Mouse (Mus musculus) limb, embryonic 12.5 days (tissue): ENCODE measurements around the gene Klf12. TPM values are rescaled to one million over a fixed set of nuclear protein-coding genes. Genes with fewer than 3 reads are reported as not detected.

Experiments
- ATAC-seq: fragments of 200-750 bp; cut with Nextera tagmentation; 2 replicates; pipeline ENCODE4 v1.8.0; 2017; ENCODE audit warnings: low read depth, moderate TSS enrichment; ENCODE audit not compliant: insufficient number of reproducible peaks, insufficient read depth, low FRiP score, low TSS enrichment
- H3K27ac ChIP-seq: fragments of 300-500 bp; sonication (generic); 2 replicates; pipeline ENCODE4 v1.5.1; 2016; ENCODE audit warnings: mild to moderate bottlenecking, moderate library complexity
- H3K27me3 ChIP-seq: fragments of 300-500 bp; sonication (generic); 2 replicates; pipeline ENCODE4 v1.6.1; 2016; ENCODE audit warnings: mild to moderate bottlenecking, moderate library complexity
- H3K36me3 ChIP-seq: fragments of 300-500 bp; sonication (generic); 2 replicates; pipeline ENCODE4 v1.6.1; 2016; ENCODE audit warnings: mild to moderate bottlenecking, moderate library complexity
- H3K4me1 ChIP-seq: fragments of 300-500 bp; sonication (generic); replicated peaks from 2 replicates; pipeline ENCODE4 v1.6.1; 2016
- H3K4me2 ChIP-seq: fragments of 300-500 bp; sonication (generic); 2 replicates; pipeline ENCODE4 v1.6.1; 2016; ENCODE audit warnings: mild to moderate bottlenecking, moderate library complexity
- H3K4me3 ChIP-seq: fragments of 300-500 bp; sonication (generic); replicated peaks from 2 replicates; pipeline ENCODE4 v1.5.1; 2016; ENCODE audit warnings: mild to moderate bottlenecking
- H3K9ac ChIP-seq: fragments of 300-500 bp; sonication (generic); replicated peaks from 2 replicates; pipeline ENCODE4 v1.6.1; 2016; ENCODE audit warnings: mild to moderate bottlenecking, moderate library complexity
- H3K9me3 ChIP-seq: fragments of 300-500 bp; sonication (generic); 2 replicates; pipeline ENCODE4 v1.6.1; 2016; ENCODE audit warnings: mild to moderate bottlenecking, moderate library complexity
- WGBS: fragments of 180-500 bp; shearing (Covaris S2); methylation state at CpG from one replicate; pipeline ENCODE4 v1.1.7; 2016; 5-methylcytosine and 5-hydroxymethylcytosine counted together
- polyA plus RNA-seq: library from polyadenylated mRNA; unstranded; fragments of >200 nt; fragmentation: Nextera tagmentation; extraction: Ambion mirVana; gene quantifications from 2 replicates; pipeline ENCODE4 v1.2.1, GENCODE M21; 2016

Klf12 gene
- 31.4 and 33.7 TPM in 2 replicates for polyA plus RNA-seq

DNA sequence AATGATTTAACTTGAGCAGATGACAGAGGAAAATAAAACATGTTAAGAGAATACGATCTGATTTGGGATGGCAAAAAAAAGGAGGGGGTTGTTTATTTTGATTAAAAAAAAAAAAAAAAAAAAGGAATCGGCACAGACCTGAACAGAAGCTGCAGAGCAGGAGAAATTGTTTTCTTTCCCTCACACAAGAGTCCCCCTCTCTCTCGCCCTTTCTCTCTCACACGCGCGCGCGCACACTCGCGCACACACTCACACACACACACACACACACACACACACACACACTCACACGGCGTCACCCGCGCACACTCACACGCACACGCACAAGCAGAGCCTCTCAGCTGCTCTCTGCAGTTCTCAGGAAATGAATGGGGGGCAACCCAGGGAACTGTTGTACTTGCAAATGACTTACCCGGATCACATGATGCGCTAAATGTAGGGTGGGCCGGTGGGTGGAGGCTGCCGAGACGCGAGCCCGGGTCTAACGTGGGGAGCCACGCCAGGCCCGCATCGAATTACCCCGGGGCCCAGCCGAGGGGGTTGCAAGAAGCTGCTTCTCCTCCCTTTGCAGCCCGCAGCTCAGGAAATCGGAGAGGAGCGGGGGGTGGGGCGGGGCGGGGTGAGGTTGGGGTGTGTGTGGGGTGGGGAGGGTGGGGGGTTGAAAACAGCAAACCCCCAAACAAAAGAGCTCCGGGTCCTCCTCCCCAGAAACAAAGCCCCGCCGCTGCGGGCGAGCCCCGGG is at the start of gene Klf12:
Klf12 (minus strand) TSS at position 561 of the 742 bp plus-strand sequence.
- ATAC-seq, result peak; percentile 89
- H3K36me3 ChIP-seq, result peaks cover 4% of the 10 kb centered on the region; the same call in 1 of the 2 replicates
- no peaks in the 10 kb centered on the region for H3K27me3 ChIP-seq
- H3K4me3 ChIP-seq, result peak within 1 kb of the TSS; percentile 53
- peaks cover 7% of the 10 kb centered on the region for H3K9me3 ChIP-seq
- WGBS, result 0% methylated on average over 37 of the region's 40 CpGs
- peak within 1 kb of the TSS; percentile 98 for H3K27ac ChIP-seq
- H3K4me2 ChIP-seq, result peak within 1 kb of the TSS; percentile 76
- peak within 1 kb of the TSS; percentile 76 for H3K9ac ChIP-seq
- H3K4me1 ChIP-seq, result peaks cover 27% of the 10 kb centered on the region

DNA sequence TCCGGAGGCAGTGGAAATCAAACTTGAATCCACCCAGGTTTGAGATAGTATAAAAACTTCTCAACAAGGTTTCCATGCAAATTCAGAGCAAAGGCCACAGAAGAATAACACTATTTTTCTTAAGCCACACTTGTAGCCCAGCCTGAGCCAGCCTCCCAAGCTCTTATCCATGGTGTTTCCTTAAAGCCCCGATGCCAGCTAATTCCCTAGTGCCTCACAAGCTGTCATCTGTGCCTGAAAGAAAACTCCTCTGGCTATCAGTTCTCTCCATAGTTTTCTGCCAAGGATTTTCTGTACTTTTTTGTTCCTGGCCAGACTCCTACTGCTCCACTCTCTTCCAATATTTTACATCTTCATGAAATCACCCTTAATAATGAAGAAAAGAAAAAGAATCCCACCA is 48.9 kb upstream of the Klf12 start:
- Histone ChIP-seq H3K4me3 (no peak overlapping the region), H3K4me2 (no peak overlapping the region), H3K4me1 (no peaks in the 10 kb centered on the region), H3K27ac (no peak overlapping the region), H3K36me3 (no peaks in the 10 kb centered on the region), H3K9me3 (no peaks in the 10 kb centered on the region), H3K27me3 (no peaks in the 10 kb centered on the region), H3K9ac (no peak overlapping the region)
- no peak for ATAC-seq
- 79% methylated on average over 2 of the region's 2 CpGs for WGBS

DNA sequence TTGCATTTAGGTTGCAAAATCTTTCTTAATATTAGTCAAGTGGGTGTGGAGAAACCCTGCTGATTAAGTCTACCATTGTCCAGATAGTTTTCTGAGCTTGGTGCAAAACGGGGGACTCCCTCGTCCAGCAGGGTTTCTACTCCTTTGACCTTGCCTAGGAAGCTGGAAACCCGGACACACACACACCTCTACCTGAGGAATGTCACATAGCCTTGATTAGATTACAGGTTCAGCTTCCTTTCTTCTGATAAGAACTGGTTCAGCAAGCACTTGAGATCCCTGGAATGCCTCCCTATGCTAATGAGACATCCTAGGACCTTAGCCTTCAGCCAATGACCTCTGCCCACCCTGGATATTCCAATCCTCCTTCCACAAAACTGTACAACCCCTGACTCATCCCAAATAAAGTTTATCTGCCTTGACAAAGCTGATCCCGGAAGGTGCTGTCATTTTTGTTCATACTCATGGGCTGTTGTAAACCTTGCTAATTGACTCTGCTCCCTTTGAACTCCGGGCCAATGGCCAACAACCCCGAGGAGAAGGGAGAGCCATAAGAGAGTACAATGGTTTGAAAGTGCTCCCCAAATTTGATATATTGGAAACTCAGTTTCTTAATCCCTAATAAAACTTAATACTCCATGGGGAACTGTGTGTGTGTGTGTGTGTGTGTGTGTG is 44.3 kb upstream of the Klf12 start:
- Histone ChIP-seq H3K4me3 (no peak overlapping the region), H3K36me3 (no peaks in the 10 kb centered on the region), H3K4me2 (no peak overlapping the region), H3K9ac (no peak overlapping the region), H3K9me3 (no peaks in the 10 kb centered on the region), H3K27ac (no peak overlapping the region), H3K27me3 (no peaks in the 10 kb centered on the region), H3K4me1 (peaks cover 4% of the 10 kb centered on the region; the same call in 1 of the 2 replicates)
- no peak for ATAC-seq
- 70% methylated on average over 6 of the region's 6 CpGs for WGBS

- Histone ChIP-seq H3K9me3 (peaks cover 12% of the 10 kb centered on the region), H3K27me3 (no peaks in the 10 kb centered on the region), H3K4me3 (no peak overlapping the region), H3K27ac (no peak overlapping the region), H3K4me1 (peaks cover 4% of the 10 kb centered on the region; the same call in 1 of the 2 replicates), H3K4me2 (no peak overlapping the region), H3K9ac (no peak overlapping the region), H3K36me3 (no peaks in the 10 kb centered on the region)
- ATAC-seq, result no peak
- 64% methylated on average over 7 of the region's 7 CpGs for WGBS
Measured at GRCm38 (mm10) chr14:100324303-100324702, 39.8 kb upstream of the Klf12 start.

DNA sequence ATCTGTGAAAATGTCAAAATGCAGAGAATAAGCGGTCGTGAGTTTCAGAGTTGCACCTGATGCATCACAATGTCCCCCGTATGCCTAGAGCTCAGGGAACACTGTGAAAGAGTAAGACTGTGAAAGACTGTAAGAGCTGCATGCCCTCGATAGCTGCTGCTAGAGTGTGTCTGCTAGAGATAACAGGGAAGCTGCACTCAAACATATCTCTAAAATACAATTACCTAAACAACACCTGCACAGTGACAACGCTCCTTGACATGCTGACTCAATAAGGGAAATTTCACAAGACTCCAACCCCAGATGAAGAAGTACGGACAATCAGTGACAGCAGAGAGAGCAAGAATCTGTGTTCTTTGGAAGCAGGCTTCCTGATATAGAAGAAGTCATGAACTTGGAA is 37.5 kb upstream of the Klf12 start:
- no peaks in the 10 kb centered on the region for H3K27me3 ChIP-seq
- ATAC-seq, result no peak
- 95% methylated on average over 6 of the region's 6 CpGs for WGBS
- H3K9me3 ChIP-seq, result peaks cover 12% of the 10 kb centered on the region
- peaks cover 4% of the 10 kb centered on the region; the same call in 1 of the 2 replicates for H3K4me1 ChIP-seq
- H3K9ac ChIP-seq, result no peak overlapping the region
- H3K4me2 ChIP-seq, result no peak overlapping the region
- no peak overlapping the region for H3K4me3 ChIP-seq
- no peak overlapping the region for H3K27ac ChIP-seq
- no peaks in the 10 kb centered on the region for H3K36me3 ChIP-seq

DNA sequence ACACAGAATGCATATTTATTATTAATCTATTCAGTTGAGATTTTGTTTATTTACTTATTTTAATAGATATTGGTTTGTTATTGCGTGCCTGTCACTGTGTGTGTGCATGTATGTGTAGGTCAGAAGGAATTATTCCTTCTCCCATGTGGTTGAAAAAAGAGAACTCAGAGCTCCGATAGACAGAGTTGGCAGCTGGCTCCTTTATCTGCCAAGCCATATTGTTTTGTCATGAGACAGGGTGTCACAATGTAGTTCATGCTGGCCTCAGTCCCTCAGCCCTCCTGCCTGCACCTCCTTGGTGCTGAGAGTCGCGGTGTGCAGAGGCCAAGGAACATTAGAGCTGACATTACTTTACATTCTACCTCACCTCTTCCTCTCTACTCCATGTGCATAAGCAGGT is 32.3 kb upstream of the Klf12 start:
- no peaks in the 10 kb centered on the region for H3K27me3 ChIP-seq
- no peak overlapping the region for H3K4me3 ChIP-seq
- H3K9ac ChIP-seq, result no peak overlapping the region
- 89% methylated on average over 4 of the region's 4 CpGs for WGBS
- no peaks in the 10 kb centered on the region for H3K36me3 ChIP-seq
- no peak overlapping the region for H3K4me2 ChIP-seq
- ATAC-seq, result no peak
- H3K27ac ChIP-seq, result no peak overlapping the region
- H3K4me1 ChIP-seq, result no peaks in the 10 kb centered on the region
- no peaks in the 10 kb centered on the region for H3K9me3 ChIP-seq

GRCm38 (mm10) chr14:100314099-100314498 is 29.6 kb upstream of the Klf12 start:
- ATAC-seq, result no peak
- H3K9me3 ChIP-seq, result no peaks in the 10 kb centered on the region
- 82% methylated on average over 4 of the region's 4 CpGs for WGBS
- no peaks in the 10 kb centered on the region for H3K36me3 ChIP-seq
- no peak overlapping the region for H3K9ac ChIP-seq
- H3K4me2 ChIP-seq, result no peak overlapping the region
- H3K27me3 ChIP-seq, result no peaks in the 10 kb centered on the region
- H3K4me1 ChIP-seq, result no peaks in the 10 kb centered on the region
- H3K27ac ChIP-seq, result no peak overlapping the region
- H3K4me3 ChIP-seq, result no peak overlapping the region

GRCm38 (mm10) chr14:100300905-100301304 is 16.4 kb upstream of the Klf12 start:
- no peak for ATAC-seq
- Histone ChIP-seq H3K4me1 (peaks cover 3% of the 10 kb centered on the region; the same call in 1 of the 2 replicates), H3K27ac (no peak overlapping the region), H3K9me3 (no peaks in the 10 kb centered on the region), H3K36me3 (no peaks in the 10 kb centered on the region), H3K9ac (no peak overlapping the region), H3K4me2 (no peak overlapping the region), H3K27me3 (no peaks in the 10 kb centered on the region), H3K4me3 (no peak overlapping the region)
- 69% methylated on average over 1 of the region's 1 CpGs for WGBS

GRCm38 (mm10) chr14:100298892-100299291 is 14.4 kb upstream of the Klf12 start:
- no peak overlapping the region for H3K9ac ChIP-seq
- no peak overlapping the region for H3K27ac ChIP-seq
- no peaks in the 10 kb centered on the region for H3K9me3 ChIP-seq
- no peaks in the 10 kb centered on the region for H3K36me3 ChIP-seq
- WGBS, result 20% methylated on average over 6 of the region's 6 CpGs
- no peak for ATAC-seq
- H3K4me2 ChIP-seq, result no peak overlapping the region
- H3K27me3 ChIP-seq, result no peaks in the 10 kb centered on the region
- peaks cover 3% of the 10 kb centered on the region; the same call in 1 of the 2 replicates for H3K4me1 ChIP-seq
- no peak overlapping the region for H3K4me3 ChIP-seq

DNA sequence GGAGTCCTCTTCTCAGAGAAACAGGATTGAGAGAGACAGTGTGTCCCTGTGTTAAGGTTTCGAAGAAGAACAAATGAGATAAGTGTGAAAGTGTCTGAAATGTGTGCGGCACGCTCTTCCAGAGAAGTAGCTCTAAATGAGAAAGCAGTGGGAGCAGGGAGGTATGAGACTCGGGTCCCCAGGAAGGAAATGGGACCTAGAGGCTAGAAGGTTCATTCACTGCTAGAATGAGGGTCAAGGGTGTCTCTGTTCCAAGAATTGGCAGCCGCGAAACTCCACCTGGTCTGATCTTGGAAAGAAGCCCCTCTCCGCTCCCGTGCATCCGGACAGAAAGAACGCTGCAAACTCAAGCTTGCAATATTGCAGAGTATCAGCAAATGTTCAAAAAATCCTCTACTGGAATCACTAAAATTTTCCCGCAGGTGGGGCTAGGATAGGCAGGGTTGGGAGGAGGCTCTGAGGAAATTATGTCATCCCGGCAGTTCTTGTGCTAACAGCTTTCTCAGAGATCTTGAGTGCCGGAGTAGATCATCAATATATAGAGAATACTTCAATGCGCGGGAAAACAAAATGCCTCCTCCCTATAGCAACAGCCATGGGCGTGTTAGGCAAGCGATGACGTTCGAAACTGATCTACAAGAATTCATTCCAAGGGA is 2.2 kb upstream of the Klf12 start:
- WGBS, result 2% methylated on average over 19 of the region's 19 CpGs
- no peak for ATAC-seq

More for the DNA sequence above, 2.2 kb upstream of the Klf12 start:
- H3K27me3 ChIP-seq, result no peaks in the 10 kb centered on the region
- peak overlapping the region; percentile 53 for H3K4me3 ChIP-seq
- H3K9me3 ChIP-seq, result no peaks in the 10 kb centered on the region
- H3K36me3 ChIP-seq, result no peaks in the 10 kb centered on the region
- H3K4me1 ChIP-seq, result peaks cover 23% of the 10 kb centered on the region
- peak overlapping the region; percentile 76 for H3K9ac ChIP-seq
- H3K27ac ChIP-seq, result peak overlapping the region; percentile 98
- H3K4me2 ChIP-seq, result peak overlapping the region; percentile 76
